Mouse (Mus musculus) embryonic facial prominence, embryonic 13.5 days (tissue): ENCODE results near the gene Skap1. TPM values are rescaled to one million over a fixed set of nuclear protein-coding genes. Genes with fewer than 3 reads are reported as not detected.

Source experiments
- ATAC-seq: fragments of 200-750 bp; cut with Nextera tagmentation; 2 replicates; pipeline ENCODE4 v1.8.0; 2017; ENCODE audit warnings: low read depth; ENCODE audit not compliant: insufficient number of reproducible peaks, insufficient read depth, low FRiP score, low TSS enrichment
- H3K27ac ChIP-seq: fragments of 300-500 bp; sonication (generic); 2 replicates; pipeline ENCODE4 v1.5.1; 2015; ENCODE audit warnings: moderate library complexity, mild to moderate bottlenecking, inconsistent platforms
- H3K27me3 ChIP-seq: fragments of 300-500 bp; sonication (generic); 2 replicates; pipeline ENCODE4 v1.6.1; 2015; ENCODE audit warnings: mild to moderate bottlenecking, inconsistent platforms
- H3K36me3 ChIP-seq: fragments of 300-500 bp; sonication (generic); 2 replicates; pipeline ENCODE4 v1.6.1; 2015; ENCODE audit warnings: mild to moderate bottlenecking, inconsistent platforms
- H3K4me1 ChIP-seq: fragments of 300-500 bp; sonication (generic); 2 replicates; pipeline ENCODE4 v1.6.1; 2015; ENCODE audit warnings: inconsistent platforms
- H3K4me2 ChIP-seq: fragments of 300-500 bp; sonication (generic); 2 replicates; pipeline ENCODE4 v1.6.1; 2015; ENCODE audit warnings: moderate library complexity, mild to moderate bottlenecking, inconsistent platforms
- H3K4me3 ChIP-seq: fragments of 300-500 bp; sonication (generic); 2 replicates; pipeline ENCODE4 v1.5.1; 2015; ENCODE audit warnings: mild to moderate bottlenecking, inconsistent platforms
- H3K9ac ChIP-seq: fragments of 300-500 bp; sonication (generic); 2 replicates; pipeline ENCODE4 v1.6.1; 2015; ENCODE audit warnings: mild to moderate bottlenecking, inconsistent platforms
- H3K9me3 ChIP-seq: fragments of 300-500 bp; sonication (generic); 2 replicates; pipeline ENCODE4 v1.6.1; 2016; ENCODE audit warnings: inconsistent platforms
- WGBS: fragments of 180-500 bp; shearing (Covaris S2); methylation state at CpG from one replicate; pipeline ENCODE4 v1.1.7; 2015; ENCODE audit warnings: mixed read lengths; 5-methylcytosine and 5-hydroxymethylcytosine counted together
- polyA plus RNA-seq: library from polyadenylated mRNA; unstranded; fragments of >200 nt; fragmentation: Nextera tagmentation; extraction: Ambion mirVana; gene quantifications from 2 replicates; pipeline ENCODE4 v1.2.1, GENCODE M21; 2015

The Skap1 gene
- polyA plus RNA-seq, 1 experiment from 2014 or later = 0.49 TPM

DNA sequence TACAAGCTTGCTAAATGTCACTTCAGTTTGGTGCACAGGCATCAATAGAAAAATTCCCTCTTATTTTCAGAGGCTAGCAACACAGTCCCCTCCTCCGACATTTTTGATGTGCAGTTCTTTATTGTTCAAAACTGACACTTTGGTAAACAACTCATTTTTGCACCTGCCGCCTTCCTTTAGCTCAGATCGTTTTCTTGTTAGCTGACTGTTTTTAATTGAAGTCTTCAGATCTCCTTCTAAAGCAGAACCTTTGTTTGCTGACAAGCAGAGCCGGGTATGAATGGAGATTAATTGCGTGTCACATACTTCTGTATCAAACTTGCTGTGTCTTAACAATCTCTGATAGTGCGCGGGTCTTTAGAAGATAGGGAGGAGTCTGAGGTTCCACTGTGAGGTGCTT is 2.0 kb downstream of the Skap1 start:
- Histone ChIP-seq H3K4me3 (no peak overlapping the region), H3K9me3 (no peaks in the 10 kb centered on the region), H3K36me3 (no peaks in the 10 kb centered on the region), H3K4me1 (peaks cover 11% of the 10 kb centered on the region; the same call in 1 of the 2 replicates), H3K4me2 (no peak overlapping the region), H3K27ac (no peak overlapping the region), H3K27me3 (peaks cover 53% of the 10 kb centered on the region), H3K9ac (no peak overlapping the region)
- WGBS = 64% methylated on average over 7 of the region's 7 CpGs
- ATAC-seq = no peak

DNA sequence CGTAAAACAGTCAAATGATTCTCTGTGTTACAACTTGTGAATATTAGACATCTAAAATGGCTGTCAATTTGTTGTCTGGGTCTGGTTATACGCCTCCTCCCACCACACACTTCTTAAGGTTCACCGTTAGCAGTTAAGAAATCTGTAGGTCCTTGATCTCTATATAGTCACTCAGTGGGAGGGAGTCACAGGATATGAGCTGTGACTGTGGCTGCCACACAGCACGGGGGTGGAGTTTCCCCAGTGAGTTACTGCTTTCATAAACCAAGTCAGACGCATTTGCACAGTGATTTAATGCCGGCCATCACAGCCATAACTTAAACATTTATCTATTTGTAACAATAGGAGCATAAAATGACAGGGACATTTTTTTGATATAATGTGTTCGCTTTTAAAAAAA is 2.6 kb downstream of the Skap1 start:
- Histone ChIP-seq H3K4me3 (no peak overlapping the region), H3K27ac (no peak overlapping the region), H3K9ac (no peak overlapping the region), H3K27me3 (peaks cover 47% of the 10 kb centered on the region), H3K36me3 (no peaks in the 10 kb centered on the region), H3K9me3 (no peaks in the 10 kb centered on the region), H3K4me1 (peaks cover 11% of the 10 kb centered on the region; the same call in 1 of the 2 replicates), H3K4me2 (no peak overlapping the region)
- 43% methylated on average over 7 of the region's 7 CpGs for whole genome bisulfite sequencing
- ATAC-seq = no peak

DNA sequence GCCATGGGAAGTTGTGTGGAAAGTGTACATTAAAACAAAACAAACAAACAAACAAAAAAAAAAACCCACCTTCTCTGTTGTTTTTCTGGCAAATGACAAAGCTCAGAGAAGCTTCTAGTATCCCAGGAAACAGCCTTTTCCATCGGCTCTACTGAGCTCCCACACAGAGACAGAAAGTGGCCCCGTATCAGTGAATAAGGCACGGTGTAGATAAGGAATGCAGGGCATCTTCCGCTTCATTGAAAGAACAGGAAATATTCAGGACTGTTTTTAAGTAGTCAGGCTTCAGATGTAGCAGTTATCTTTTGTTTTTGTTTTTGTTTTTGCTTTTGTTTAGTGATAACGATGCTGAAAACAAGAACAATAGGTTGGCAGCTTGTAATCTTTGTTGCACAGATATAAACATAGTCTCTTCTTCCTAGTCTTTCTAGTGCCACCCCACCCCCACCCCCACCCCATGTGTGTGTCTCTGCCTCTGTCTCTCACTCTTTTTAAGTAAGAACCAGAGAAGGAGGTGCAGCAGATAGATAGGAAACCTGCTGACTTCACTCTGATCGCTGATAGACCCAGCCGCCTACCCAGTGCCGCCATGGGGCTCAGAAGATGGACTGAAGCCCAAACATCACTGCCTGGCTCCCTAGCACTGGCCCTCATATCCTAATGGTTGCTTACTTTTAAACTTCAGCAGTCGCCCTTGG is 3.8 kb downstream of the Skap1 start:
- no peak overlapping the region for H3K4me2 ChIP-seq
- no peak overlapping the region for H3K27ac ChIP-seq
- H3K9ac ChIP-seq = no peak overlapping the region
- H3K4me3 ChIP-seq = no peak overlapping the region
- H3K9me3 ChIP-seq = no peaks in the 10 kb centered on the region
- WGBS = 65% methylated on average over 9 of the region's 9 CpGs
- ATAC-seq = no peak
- no peaks in the 10 kb centered on the region for H3K36me3 ChIP-seq
- H3K4me1 ChIP-seq = peaks cover 7% of the 10 kb centered on the region; the same call in 1 of the 2 replicates
- H3K27me3 ChIP-seq = peaks cover 35% of the 10 kb centered on the region

DNA sequence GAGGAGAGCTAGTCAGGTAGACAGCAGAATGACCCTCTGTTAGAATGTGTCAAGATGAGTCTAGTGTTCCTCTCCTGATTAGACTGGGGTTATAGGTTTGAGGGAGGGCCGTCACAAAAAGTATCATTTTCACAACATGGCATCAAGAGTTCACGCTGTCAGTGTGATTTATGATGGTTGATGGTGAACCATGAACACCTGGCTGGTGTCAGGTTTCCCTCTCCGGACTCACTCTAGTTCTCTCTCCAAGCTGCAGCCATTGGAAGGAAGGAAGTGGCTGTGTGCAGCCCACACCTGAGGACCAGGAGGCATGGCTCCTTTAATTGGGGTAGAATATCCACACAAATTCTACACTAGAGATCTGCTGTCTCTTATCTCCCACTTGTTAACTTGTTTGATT is 18.3 kb downstream of the Skap1 start:
- H3K4me3 ChIP-seq = no peak overlapping the region
- H3K9ac ChIP-seq = no peak overlapping the region
- no peak overlapping the region for H3K4me2 ChIP-seq
- H3K9me3 ChIP-seq = no peaks in the 10 kb centered on the region
- no peaks in the 10 kb centered on the region for H3K36me3 ChIP-seq
- H3K27ac ChIP-seq = no peak overlapping the region
- no peak for ATAC-seq
- no peaks in the 10 kb centered on the region for H3K27me3 ChIP-seq
- no peaks in the 10 kb centered on the region for H3K4me1 ChIP-seq
- 57% methylated on average over 3 of the region's 3 CpGs for WGBS

DNA sequence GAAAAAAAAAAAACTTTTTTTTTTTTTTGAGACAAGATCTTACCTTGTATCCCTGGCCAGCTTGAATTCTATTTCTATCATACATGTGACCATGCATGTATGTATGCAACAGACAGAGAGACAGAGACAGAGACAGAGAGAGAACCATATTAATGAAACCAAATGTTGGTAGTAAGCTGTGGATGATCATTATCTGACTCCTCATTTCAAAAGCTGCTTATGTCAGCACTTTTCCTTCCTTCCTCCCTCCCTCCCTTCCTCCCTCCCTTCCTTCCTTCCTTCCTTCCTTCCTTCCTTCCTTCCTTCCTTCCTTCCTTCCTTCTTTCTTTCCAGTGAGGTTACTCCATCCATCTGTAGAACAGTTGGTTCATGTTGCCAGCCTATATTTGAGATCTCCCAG is 18.8 kb downstream of the Skap1 start:
- Histone ChIP-seq H3K36me3 (no peaks in the 10 kb centered on the region), H3K27ac (no peak overlapping the region), H3K4me2 (no peak overlapping the region), H3K4me3 (no peak overlapping the region), H3K4me1 (no peaks in the 10 kb centered on the region), H3K9me3 (no peaks in the 10 kb centered on the region), H3K27me3 (no peaks in the 10 kb centered on the region), H3K9ac (no peak overlapping the region)
- ATAC-seq = no peak

DNA sequence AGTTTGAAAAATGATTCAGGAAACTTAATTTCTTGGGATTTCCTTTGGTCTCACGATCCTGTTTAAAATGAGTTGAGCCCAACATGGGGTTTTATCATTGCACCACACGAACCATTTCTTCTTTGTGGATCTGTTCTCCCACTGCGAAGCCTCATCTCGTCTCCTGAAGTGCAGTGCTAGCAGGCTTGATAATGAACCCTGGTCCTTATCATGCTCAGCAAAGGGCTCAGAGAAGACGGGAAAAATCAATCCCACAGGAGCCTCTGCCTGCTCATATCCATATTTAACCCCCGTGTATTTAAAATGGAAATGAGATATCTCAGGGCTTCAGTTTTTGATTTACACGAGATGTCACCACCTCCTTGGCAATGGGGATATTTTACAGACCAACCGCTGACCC is 34.1 kb downstream of the Skap1 start:
- H3K9ac ChIP-seq = no peak overlapping the region
- 69% methylated on average over 8 of the region's 8 CpGs for WGBS
- no peaks in the 10 kb centered on the region for H3K36me3 ChIP-seq
- H3K4me1 ChIP-seq = no peaks in the 10 kb centered on the region
- peaks cover 3% of the 10 kb centered on the region; the same call in 1 of the 2 replicates for H3K27me3 ChIP-seq
- H3K9me3 ChIP-seq = no peaks in the 10 kb centered on the region
- H3K4me3 ChIP-seq = no peak overlapping the region
- no peak overlapping the region for H3K27ac ChIP-seq
- ATAC-seq = no peak
- H3K4me2 ChIP-seq = no peak overlapping the region

DNA sequence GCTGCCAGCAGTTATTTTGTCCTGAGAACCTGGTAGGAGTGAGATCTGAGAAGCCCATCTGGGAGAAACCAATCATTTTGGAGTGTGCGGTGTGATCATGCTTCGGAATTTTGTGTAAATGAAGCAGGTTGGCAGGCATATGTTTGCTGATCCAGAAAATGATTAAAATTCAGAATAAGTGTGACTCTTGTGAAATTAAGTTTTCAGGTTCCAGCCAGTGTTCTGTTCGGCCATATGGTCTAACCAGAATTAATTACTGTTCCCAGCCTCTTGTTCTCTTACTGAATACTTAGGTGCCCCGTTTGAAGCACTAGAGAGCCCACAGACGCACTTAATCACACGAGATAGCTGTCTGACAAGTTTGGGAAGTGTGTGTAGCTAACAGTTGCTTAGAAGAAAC is 36.6 kb downstream of the Skap1 start:
- no peak overlapping the region for H3K4me2 ChIP-seq
- no peaks in the 10 kb centered on the region for H3K4me1 ChIP-seq
- no peak overlapping the region for H3K9ac ChIP-seq
- peaks cover 3% of the 10 kb centered on the region; the same call in 1 of the 2 replicates for H3K27me3 ChIP-seq
- H3K27ac ChIP-seq = no peak overlapping the region
- no peaks in the 10 kb centered on the region for H3K9me3 ChIP-seq
- no peak for ATAC-seq
- no peak overlapping the region for H3K4me3 ChIP-seq
- 64% methylated on average over 6 of the region's 6 CpGs for WGBS
- no peaks in the 10 kb centered on the region for H3K36me3 ChIP-seq

DNA sequence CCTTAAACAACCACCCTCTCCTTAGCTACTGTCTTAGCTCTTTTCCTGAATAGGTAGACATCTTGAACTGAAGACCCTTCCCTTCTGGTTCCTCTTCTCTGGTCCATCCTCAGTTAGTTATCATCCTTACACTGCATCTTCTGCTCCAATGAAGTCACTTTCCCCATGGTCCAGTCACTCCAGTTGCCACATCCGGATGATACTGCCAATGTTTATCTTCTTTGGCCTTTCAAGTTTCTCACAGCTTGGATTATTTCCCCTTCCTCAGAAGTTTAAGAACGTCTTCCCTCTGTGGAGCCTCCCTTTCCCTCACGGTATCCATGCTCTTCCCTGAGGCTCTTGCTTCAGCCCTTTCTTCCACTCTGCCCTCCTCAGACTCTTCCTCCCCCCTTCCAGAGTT is 38.6 kb downstream of the Skap1 start:
- no peaks in the 10 kb centered on the region for H3K36me3 ChIP-seq
- H3K9ac ChIP-seq = no peak overlapping the region
- peaks cover 3% of the 10 kb centered on the region; the same call in 1 of the 2 replicates for H3K27me3 ChIP-seq
- H3K4me2 ChIP-seq = no peak overlapping the region
- H3K9me3 ChIP-seq = no peaks in the 10 kb centered on the region
- no peak overlapping the region for H3K27ac ChIP-seq
- H3K4me3 ChIP-seq = no peak overlapping the region
- no peak for ATAC-seq
- H3K4me1 ChIP-seq = no peaks in the 10 kb centered on the region
- 73% methylated on average over 3 of the region's 3 CpGs for WGBS

DNA sequence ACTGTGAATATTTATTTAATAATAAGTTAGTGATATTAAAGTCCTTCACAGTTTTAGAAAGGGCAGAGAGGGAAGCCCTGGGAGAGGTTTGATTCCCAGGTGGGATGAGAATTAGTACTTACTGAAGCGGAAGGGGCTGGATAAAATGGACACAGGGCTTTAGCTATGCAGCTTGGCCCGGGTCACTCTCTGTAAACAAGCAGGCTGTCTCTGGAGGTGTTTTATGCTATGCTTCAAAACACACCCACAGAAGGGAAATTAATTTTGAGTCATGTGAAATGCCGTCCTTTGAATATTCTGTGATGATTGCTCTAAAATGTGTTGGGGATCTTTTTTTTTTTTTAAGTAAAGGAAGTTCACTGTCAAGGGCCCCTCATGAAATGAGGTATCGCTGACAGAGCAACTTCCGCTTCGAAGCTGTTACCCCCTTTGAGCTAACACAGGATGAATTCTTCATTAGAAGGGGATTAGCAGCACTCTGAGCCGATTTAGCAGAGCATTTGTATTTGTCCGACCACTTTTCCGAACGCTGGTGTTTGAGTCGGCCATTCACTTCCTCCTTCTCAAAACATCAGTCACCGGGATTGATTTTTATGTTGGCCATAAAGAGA is 40.2 kb downstream of the Skap1 start:
- no peak overlapping the region for H3K27ac ChIP-seq
- no peak overlapping the region for H3K4me2 ChIP-seq
- H3K36me3 ChIP-seq = no peaks in the 10 kb centered on the region
- H3K27me3 ChIP-seq = peaks cover 3% of the 10 kb centered on the region; the same call in 1 of the 2 replicates
- H3K9ac ChIP-seq = no peak overlapping the region
- no peak overlapping the region for H3K4me3 ChIP-seq
- ATAC-seq = no peak
- H3K9me3 ChIP-seq = no peaks in the 10 kb centered on the region
- no peaks in the 10 kb centered on the region for H3K4me1 ChIP-seq
- 70% methylated on average over 12 of the region's 12 CpGs for WGBS

DNA sequence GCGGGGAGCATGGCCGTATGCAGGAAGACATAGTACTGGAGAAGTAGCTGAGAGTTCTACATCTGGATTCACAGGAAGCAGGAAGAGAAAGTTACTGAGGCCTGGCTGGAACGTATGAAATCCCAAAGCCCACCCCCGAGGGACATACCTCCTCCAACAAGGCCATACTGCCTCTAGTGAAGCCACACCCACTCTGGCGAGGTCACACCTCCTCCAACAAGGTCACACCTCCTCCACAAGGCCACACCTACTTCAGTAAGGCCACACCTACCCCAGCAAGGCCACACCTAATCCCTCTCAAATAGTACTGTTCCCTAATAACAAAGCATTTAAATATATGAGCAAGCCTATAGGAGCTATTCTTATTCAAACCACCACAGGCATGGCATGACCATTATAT is 41.4 kb downstream of the Skap1 start:
- WGBS = 80% methylated on average over 5 of the region's 5 CpGs
- Histone ChIP-seq H3K27ac (no peak overlapping the region), H3K4me3 (no peak overlapping the region), H3K9me3 (no peaks in the 10 kb centered on the region), H3K4me1 (no peaks in the 10 kb centered on the region), H3K9ac (no peak overlapping the region), H3K36me3 (no peaks in the 10 kb centered on the region), H3K4me2 (no peak overlapping the region), H3K27me3 (no peaks in the 10 kb centered on the region; the same call in 1 of the 2 replicates)
- no peak for ATAC-seq

DNA sequence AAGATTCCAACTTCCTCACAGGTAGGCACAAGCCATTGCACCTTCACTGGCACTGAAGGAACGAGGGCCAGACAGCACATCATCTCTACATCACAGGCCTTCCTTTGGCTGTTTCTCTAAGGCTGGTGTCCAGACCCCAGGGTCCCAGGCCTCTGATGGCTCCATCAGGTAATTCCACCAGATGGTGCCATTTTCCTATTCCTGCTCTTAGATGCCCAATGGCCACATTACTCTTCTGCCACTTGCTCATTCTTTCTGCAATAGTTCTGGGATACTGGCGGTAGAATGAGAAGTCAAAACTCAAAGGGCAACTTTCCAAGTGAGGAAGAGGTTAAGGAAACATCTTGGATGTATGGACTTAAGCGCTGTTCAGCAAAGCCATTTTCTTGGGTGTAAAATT is 50.8 kb downstream of the Skap1 start:
- no peak for ATAC-seq

DNA sequence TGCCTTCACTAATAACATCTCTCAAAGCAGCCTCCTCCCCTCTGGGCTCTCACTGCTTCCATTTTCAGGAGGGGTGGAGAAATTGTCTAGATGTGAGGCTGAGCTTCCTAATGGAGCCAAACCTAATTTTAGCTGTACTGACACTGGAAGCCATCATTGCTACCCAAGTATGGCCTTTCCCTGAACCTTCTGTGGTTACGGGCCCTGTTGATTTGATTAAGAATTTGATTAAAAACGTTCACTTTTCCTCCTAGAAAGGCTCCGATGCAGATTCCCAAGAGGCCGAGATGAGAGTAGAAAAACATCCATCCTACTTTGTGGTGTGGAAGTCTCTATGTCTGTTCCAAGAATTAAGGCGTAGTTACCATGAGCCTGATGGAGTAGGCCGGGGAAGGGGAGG is 60.1 kb downstream of the Skap1 start:
- H3K4me1 ChIP-seq = peaks cover 5% of the 10 kb centered on the region; the same call in 1 of the 2 replicates
- WGBS = 36% methylated on average over 6 of the region's 6 CpGs
- H3K4me2 ChIP-seq = no peak overlapping the region
- no peak overlapping the region for H3K27ac ChIP-seq
- no peaks in the 10 kb centered on the region for H3K9me3 ChIP-seq
- H3K4me3 ChIP-seq = no peak overlapping the region
- ATAC-seq = no peak
- H3K9ac ChIP-seq = no peak overlapping the region
- no peaks in the 10 kb centered on the region for H3K36me3 ChIP-seq
- no peaks in the 10 kb centered on the region for H3K27me3 ChIP-seq

More for the DNA sequence above, 50.8 kb downstream of the Skap1 start:
- no peak overlapping the region for H3K9ac ChIP-seq
- no peak overlapping the region for H3K4me2 ChIP-seq
- H3K9me3 ChIP-seq = no peaks in the 10 kb centered on the region
- no peaks in the 10 kb centered on the region for H3K27me3 ChIP-seq
- no peak overlapping the region for H3K4me3 ChIP-seq
- H3K36me3 ChIP-seq = no peaks in the 10 kb centered on the region
- WGBS = 86% methylated on average over 3 of the region's 3 CpGs
- H3K27ac ChIP-seq = no peak overlapping the region
- H3K4me1 ChIP-seq = no peaks in the 10 kb centered on the region
